Mouse (Mus musculus) midbrain, embryonic 15.5 days (tissue): ENCODE results near the gene Gse1. TPM values are rescaled to one million over a fixed set of nuclear protein-coding genes. Genes with fewer than 3 reads are reported as not detected.

Experiments used
- ATAC-seq: fragments of 200-750 bp; cut with Nextera tagmentation; replicated peaks from 2 replicates; pipeline ENCODE4 v1.8.0; 2017; ENCODE audit warnings: moderate TSS enrichment
- H3K27ac ChIP-seq: fragments of 300-500 bp; sonication (generic); 2 replicates; pipeline ENCODE4 v1.5.1; 2015; ENCODE audit warnings: mild to moderate bottlenecking, inconsistent platforms
- H3K27me3 ChIP-seq: fragments of 300-500 bp; sonication (generic); replicated peaks from 2 replicates; pipeline ENCODE4 v1.6.1; 2015; ENCODE audit warnings: inconsistent platforms
- H3K36me3 ChIP-seq: fragments of 300-500 bp; sonication (generic); replicated peaks from 2 replicates; pipeline ENCODE4 v1.6.1; 2015; ENCODE audit warnings: inconsistent platforms
- H3K4me1 ChIP-seq: fragments of 300-500 bp; sonication (generic); 2 replicates; pipeline ENCODE4 v1.6.1; 2015; ENCODE audit warnings: inconsistent platforms
- H3K4me2 ChIP-seq: fragments of 300-500 bp; sonication (generic); 2 replicates; pipeline ENCODE4 v1.6.1; 2015; ENCODE audit warnings: inconsistent platforms, mild to moderate bottlenecking, moderate library complexity
- H3K4me3 ChIP-seq: fragments of 300-500 bp; sonication (generic); 2 replicates; pipeline ENCODE4 v1.5.1; 2015; ENCODE audit warnings: mild to moderate bottlenecking, inconsistent platforms
- H3K9ac ChIP-seq: fragments of 300-500 bp; sonication (generic); 2 replicates; pipeline ENCODE4 v1.6.1; 2015; ENCODE audit warnings: mild to moderate bottlenecking, inconsistent platforms
- H3K9me3 ChIP-seq: fragments of 300-500 bp; sonication (generic); 2 replicates; pipeline ENCODE4 v1.6.1; 2016; ENCODE audit warnings: inconsistent platforms
- WGBS: fragments of 180-500 bp; shearing (Covaris S2); methylation state at CpG from one replicate; pipeline ENCODE4 v1.1.7; 2015; ENCODE audit warnings: mixed read lengths; 5-methylcytosine and 5-hydroxymethylcytosine counted together
- polyA plus RNA-seq: library from polyadenylated mRNA; unstranded; fragments of >200 nt; fragmentation: Nextera tagmentation; extraction: Ambion mirVana; gene quantifications from 2 replicates; pipeline ENCODE4 v1.2.1, GENCODE M21; 2015

The Gse1 gene
- polyA plus RNA-seq, 1 experiment from 2014 or later, result 21.2 TPM

GRCm38 (mm10) chr8:120215416-120216141 lies 12.7 kb upstream of the Gse1 start:
- 25% methylated on average over 7 of the region's 7 CpGs for WGBS
- Histone ChIP-seq H3K27ac (no peak overlapping the region), H3K9me3 (no peaks in the 10 kb centered on the region), H3K4me2 (no peak overlapping the region), H3K27me3 (no peaks in the 10 kb centered on the region), H3K4me3 (no peak overlapping the region), H3K4me1 (peaks cover 20% of the 10 kb centered on the region), H3K9ac (no peak overlapping the region), H3K36me3 (no peaks in the 10 kb centered on the region)
- ATAC-seq, result no peak

GRCm38 (mm10) chr8:120216855-120217830 lies 11.1 kb upstream of the Gse1 start:
- ATAC-seq, result peak; percentile 82
- Histone ChIP-seq H3K4me2 (no peak overlapping the region), H3K27ac (peak overlapping the region; percentile 26; the same call in 1 of the 2 replicates), H3K4me3 (no peak overlapping the region), H3K9me3 (no peaks in the 10 kb centered on the region), H3K4me1 (peaks cover 20% of the 10 kb centered on the region), H3K36me3 (no peaks in the 10 kb centered on the region), H3K27me3 (no peaks in the 10 kb centered on the region), H3K9ac (0 out of 2 replicates have a peak overlapping the region, but pooled peaks have one; percentile 7)
- 21% methylated on average over 13 of the region's 13 CpGs for WGBS

- H3K27me3 ChIP-seq, result no peaks in the 10 kb centered on the region
- H3K4me2 ChIP-seq, result no peak overlapping the region
- H3K36me3 ChIP-seq, result no peaks in the 10 kb centered on the region
- H3K9ac ChIP-seq, result no peak overlapping the region
- peaks cover 9% of the 10 kb centered on the region; the same call in 1 of the 2 replicates for H3K4me1 ChIP-seq
- no peak for ATAC-seq
- H3K4me3 ChIP-seq, result no peak overlapping the region
- no peak overlapping the region for H3K27ac ChIP-seq
- H3K9me3 ChIP-seq, result no peaks in the 10 kb centered on the region
- 67% methylated on average over 11 of the region's 11 CpGs for WGBS
These were observed 5.7 kb upstream of the Gse1 start for GRCm38 (mm10) chr8:120222548-120222947.

GRCm38 (mm10) chr8:120224521-120225420 lies 3.5 kb upstream of the Gse1 start:
- Histone ChIP-seq H3K36me3 (no peaks in the 10 kb centered on the region), H3K4me2 (no peak overlapping the region), H3K27me3 (peaks cover 3% of the 10 kb centered on the region; the same call in 1 of the 2 replicates), H3K27ac (no peak overlapping the region), H3K4me3 (no peak overlapping the region), H3K9me3 (no peaks in the 10 kb centered on the region), H3K9ac (no peak overlapping the region), H3K4me1 (peaks cover 20% of the 10 kb centered on the region)
- ATAC-seq, result no peak
- WGBS, result 47% methylated on average over 11 of the region's 11 CpGs

- H3K9ac ChIP-seq, result no peak overlapping the region
- no peak overlapping the region for H3K27ac ChIP-seq
- WGBS, result 20% methylated on average over 10 of the region's 10 CpGs
- H3K4me1 ChIP-seq, result peaks cover 28% of the 10 kb centered on the region
- H3K4me2 ChIP-seq, result no peak overlapping the region
- H3K27me3 ChIP-seq, result peaks cover 3% of the 10 kb centered on the region; the same call in 1 of the 2 replicates
- no peaks in the 10 kb centered on the region for H3K9me3 ChIP-seq
- no peak overlapping the region for H3K4me3 ChIP-seq
- no peaks in the 10 kb centered on the region for H3K36me3 ChIP-seq
- no peak for ATAC-seq
These were observed 2.7 kb upstream of the Gse1 start for GRCm38 (mm10) chr8:120225421-120226151.

GRCm38 (mm10) chr8:120226700-120227577 lies 1.3 kb upstream of the Gse1 start:
- Histone ChIP-seq H3K4me2 (peak overlapping the region; percentile 73; the same call in 1 of the 2 replicates), H3K4me1 (peaks cover 41% of the 10 kb centered on the region), H3K9me3 (no peaks in the 10 kb centered on the region), H3K27ac (no peak overlapping the region), H3K27me3 (peaks cover 3% of the 10 kb centered on the region; the same call in 1 of the 2 replicates), H3K36me3 (no peaks in the 10 kb centered on the region), H3K4me3 (no peak overlapping the region), H3K9ac (no peak overlapping the region)
- ATAC-seq, result no peak; the same call in 1 of the 2 replicates
- 60% methylated on average over 5 of the region's 5 CpGs for WGBS

- H3K27ac ChIP-seq, result no peak overlapping the region; the same call in 1 of the 2 replicates
- ATAC-seq, result peak; percentile 15; the same call in 1 of the 2 replicates
- H3K27me3 ChIP-seq, result peaks cover 3% of the 10 kb centered on the region; the same call in 1 of the 2 replicates
- H3K9ac ChIP-seq, result no peak overlapping the region
- peak overlapping the region; percentile 73 for H3K4me2 ChIP-seq
- H3K4me1 ChIP-seq, result peaks cover 47% of the 10 kb centered on the region
- peak overlapping the region; percentile 50 for H3K4me3 ChIP-seq
- no peaks in the 10 kb centered on the region for H3K9me3 ChIP-seq
- no peaks in the 10 kb centered on the region for H3K36me3 ChIP-seq
These were observed 729 bp upstream of the Gse1 start for GRCm38 (mm10) chr8:120227578-120227876.

- ATAC-seq, result peak; percentile 38; the same call in 1 of the 2 replicates
These were observed 721 bp downstream of the Gse1 start for GRCm38 (mm10) chr8:120228781-120229573.

GRCm38 (mm10) chr8:120229574-120229916 lies 1.3 kb downstream of the Gse1 start:
- H3K4me2 ChIP-seq, result peak overlapping the region; percentile 73
- H3K4me3 ChIP-seq, result peak overlapping the region; percentile 50
- peak overlapping the region; percentile 55; the same call in 1 of the 2 replicates for H3K9ac ChIP-seq
- no peak for ATAC-seq
- peaks cover 64% of the 10 kb centered on the region for H3K4me1 ChIP-seq
- under 1% methylated on average over 22 of the region's 22 CpGs for WGBS
- no peaks in the 10 kb centered on the region for H3K36me3 ChIP-seq
- H3K9me3 ChIP-seq, result no peaks in the 10 kb centered on the region
- no peak overlapping the region for H3K27ac ChIP-seq
- peaks cover 3% of the 10 kb centered on the region; the same call in 1 of the 2 replicates for H3K27me3 ChIP-seq

More at GRCm38 (mm10) chr8:120228781-120229573, 721 bp downstream of the Gse1 start:
- Histone ChIP-seq H3K9me3 (no peaks in the 10 kb centered on the region), H3K36me3 (no peaks in the 10 kb centered on the region), H3K9ac (peak overlapping the region; percentile 55), H3K4me3 (peak overlapping the region; percentile 50), H3K4me1 (peaks cover 61% of the 10 kb centered on the region), H3K27me3 (peaks cover 3% of the 10 kb centered on the region; the same call in 1 of the 2 replicates), H3K27ac (peak overlapping the region; percentile 62), H3K4me2 (peak overlapping the region; percentile 73)
- WGBS, result under 1% methylated on average over 107 of the region's 125 CpGs

GRCm38 (mm10) chr8:120230081-120230480 lies 1.8 kb downstream of the Gse1 start:
- Histone ChIP-seq H3K9me3 (no peaks in the 10 kb centered on the region), H3K4me2 (peak overlapping the region; percentile 73), H3K4me1 (peaks cover 65% of the 10 kb centered on the region), H3K27ac (no peak overlapping the region), H3K27me3 (peaks cover 3% of the 10 kb centered on the region; the same call in 1 of the 2 replicates), H3K4me3 (peak overlapping the region; percentile 50), H3K9ac (no peak overlapping the region), H3K36me3 (no peaks in the 10 kb centered on the region)
- WGBS, result 7% methylated on average over 22 of the region's 22 CpGs
- no peak for ATAC-seq
